Mouse (Mus musculus): ENCODE measurements around the gene Wnt1.

The Wnt1 gene

DNA sequence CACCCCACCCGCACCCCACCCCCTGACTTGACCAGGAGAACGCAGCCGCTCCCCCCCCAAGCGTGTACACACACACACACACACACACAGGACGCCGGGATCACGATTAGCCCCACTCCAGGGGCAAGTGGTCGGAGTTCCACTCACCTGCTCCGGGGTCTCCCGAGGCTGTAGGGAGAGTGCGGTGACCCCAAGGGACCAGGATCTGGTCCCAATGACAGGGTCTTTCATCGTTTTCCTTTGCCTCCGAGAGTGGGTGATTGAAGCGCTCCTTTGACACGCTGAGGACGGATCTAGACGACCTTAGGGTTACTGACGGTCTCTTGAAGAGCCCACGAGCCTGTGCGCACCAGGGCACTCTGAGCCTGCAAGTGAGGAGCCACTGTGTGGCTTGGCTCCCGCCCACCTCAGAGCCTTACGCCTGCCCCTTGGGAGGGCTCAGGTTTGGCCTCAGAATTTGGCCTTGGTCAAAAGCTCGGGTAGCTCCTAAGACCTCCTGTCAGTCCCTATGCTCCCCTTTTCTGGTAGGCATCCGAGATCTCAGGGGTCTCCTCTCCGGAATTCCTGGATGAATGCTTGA, 11.4 kb upstream of the Wnt1 start:
- no peak for DNase-seq (ENCODE audit: low spot score)

DNA sequence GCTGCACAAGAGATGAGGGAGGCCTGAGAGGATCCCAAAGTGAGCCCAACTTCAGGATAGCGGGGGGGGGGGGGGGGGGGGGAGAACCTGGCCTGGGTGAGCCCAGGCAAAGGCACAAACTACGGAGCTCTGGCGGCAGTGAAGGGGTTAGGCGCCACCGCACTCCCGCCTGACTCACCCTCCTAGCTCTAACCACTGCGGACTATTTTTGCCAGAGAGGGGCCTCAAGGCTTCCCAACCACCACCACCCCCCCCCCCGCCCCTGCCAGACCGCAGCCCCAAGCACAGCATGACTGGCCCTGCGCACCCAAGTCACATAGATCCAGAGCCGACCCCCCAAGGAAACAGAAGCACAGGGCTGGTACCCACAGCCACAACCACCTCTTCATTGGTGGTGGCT, 10.9 kb upstream of the Wnt1 start:
- DNase-seq (ENCODE audit: low spot score), result no peak

DNA sequence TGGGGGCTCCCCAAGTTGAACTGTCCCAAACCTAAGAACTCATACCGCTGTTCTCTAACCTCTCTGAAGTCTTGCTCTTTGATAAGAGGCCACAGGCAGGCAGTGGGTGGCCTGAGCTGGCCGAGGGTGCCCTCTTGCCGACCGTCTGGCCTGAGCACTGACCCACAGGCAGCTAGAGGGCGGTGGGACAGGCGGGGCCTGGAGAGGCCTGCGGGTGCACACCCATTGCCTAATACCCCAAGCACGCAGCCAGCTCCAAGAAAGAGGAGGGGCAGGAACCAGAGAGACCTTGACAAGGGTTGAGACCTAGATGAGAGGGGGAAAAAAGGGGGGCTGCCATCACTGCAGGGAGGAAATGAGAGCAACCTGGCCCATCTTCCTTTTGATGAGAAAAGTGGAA, 9.6 kb upstream of the Wnt1 start:
- no peak for DNase-seq (ENCODE audit: low spot score)

DNA sequence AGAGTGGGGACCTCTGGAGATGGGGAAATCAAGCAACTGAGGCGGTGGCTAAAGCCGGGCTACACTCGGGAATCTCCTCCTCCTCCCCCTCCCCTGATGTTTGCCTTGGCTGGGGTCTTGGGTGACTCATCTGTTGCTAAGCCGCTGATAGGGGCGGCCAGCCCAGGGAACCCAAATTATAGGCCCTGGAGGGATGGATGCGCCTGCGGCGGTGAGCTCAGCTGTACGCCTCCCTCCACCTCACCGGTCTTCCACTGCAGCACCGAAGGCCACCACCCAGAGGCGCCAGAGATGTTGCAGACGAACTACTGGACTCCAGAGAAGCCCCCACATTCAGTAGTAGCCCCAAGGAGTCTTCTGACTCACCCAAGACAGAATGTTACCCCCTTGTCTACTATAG, 9.1 kb upstream of the Wnt1 start:
- DNase-seq (ENCODE audit: low spot score), result no peak

DNA sequence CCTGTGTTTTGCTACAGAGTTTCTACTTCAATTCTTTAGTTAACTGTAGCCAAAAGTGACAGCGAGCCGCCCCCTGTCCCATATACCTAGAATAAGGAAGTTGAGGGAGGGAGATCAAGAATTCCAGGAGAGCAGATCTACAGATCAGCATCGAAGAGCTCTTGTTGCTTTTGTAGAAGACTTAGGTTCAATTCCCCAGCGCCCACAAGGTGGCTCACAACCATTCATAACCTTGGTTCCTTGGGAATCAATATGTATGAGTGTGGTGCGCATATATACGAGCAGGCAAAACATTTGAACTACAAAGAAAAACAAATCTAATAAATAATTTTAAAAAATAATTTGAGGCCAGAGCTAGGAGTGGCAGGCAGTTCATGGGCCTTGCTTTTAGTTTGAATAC, 8.5 kb upstream of the Wnt1 start:
- no peak for DNase-seq (ENCODE audit: low spot score)

DNA sequence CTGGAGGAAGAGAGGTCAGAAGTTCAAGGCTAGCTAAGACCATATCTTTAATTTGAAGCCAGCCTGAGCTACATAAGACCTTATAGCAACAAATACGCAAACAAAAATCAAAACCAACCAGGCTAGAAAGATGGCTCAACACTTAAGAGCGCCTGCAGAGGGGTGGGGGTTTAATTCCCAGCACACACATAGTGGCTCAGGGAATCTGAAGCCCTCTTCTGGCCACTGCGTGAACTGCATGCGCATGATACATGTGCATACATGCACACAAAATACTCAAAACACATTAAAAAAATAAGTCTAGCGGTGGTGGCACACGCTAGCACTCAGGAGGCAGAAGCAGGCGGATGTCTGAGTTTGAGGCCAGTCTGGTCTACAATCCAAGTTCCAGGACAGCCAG, 3.9 kb upstream of the Wnt1 start:
- no peak for DNase-seq (ENCODE audit: low spot score)

DNA sequence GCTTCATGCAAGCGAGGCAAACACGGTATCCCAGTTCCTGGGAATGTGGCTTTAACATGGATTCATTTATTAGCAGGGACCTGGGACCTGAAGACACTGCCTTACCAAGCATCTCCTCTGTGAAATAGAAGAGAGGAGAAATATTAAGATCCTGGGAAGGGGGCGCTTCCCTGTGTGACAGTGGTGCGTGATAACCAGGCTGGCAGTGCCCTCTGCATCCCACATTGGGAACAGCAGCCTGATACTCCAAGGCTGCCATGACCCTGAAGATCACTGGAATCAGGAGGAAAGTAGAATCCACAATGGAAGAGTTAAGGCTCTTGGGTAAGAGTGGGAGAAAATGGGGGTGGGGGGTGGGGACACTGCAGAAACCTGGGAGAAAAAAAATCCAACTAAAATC, 1.7 kb upstream of the Wnt1 start:
- no peak for DNase-seq (ENCODE audit: low spot score)

DNA sequence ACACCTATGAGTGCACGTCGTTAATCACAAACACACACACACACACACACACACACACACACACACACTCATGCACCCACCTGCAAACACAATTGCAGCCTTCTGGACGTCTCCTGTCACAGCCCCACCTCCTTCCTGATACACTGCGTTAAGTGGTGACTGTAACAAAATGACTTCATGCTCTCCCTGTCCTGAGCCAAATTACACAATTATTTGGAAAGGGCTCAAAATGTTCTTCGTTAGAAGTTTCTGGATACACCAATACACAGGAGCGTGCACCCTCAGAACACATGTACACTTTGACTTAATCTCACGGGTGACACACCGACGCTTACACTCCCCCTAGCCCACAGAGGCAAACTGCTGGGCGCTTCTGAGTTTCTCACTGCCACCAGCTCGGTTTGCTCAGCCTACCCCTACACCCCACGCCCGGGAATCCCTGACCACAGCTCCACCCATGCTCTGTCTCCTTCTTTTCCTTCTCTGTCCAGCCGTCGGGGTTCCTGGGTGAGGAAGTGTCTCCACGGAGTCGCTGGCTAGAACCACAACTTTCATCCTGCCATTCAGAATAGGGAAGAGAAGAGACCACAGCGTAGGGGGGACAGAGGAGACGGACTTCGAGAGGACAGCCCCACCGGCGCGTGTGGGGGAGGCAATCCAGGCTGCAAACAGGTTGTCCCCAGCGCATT, 541 bp upstream of the Wnt1 start:
- DNase-seq (ENCODE audit: low spot score), result no peak

DNA sequence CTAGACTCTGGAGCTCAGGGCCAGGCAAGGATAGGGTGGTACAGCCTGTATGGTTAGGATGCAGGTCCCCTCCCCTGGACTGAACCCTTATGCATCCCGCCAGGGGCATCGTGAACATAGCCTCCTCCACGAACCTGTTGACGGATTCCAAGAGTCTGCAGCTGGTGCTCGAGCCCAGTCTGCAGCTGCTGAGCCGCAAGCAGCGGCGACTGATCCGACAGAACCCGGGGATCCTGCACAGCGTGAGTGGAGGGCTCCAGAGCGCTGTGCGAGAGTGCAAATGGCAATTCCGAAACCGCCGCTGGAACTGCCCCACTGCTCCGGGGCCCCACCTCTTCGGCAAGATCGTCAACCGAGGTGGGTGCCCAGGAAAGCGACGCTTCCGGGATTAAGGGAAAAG, 1.1 kb downstream of the Wnt1 start:
- no peak for DNase-seq (ENCODE audit: low spot score)

DNA sequence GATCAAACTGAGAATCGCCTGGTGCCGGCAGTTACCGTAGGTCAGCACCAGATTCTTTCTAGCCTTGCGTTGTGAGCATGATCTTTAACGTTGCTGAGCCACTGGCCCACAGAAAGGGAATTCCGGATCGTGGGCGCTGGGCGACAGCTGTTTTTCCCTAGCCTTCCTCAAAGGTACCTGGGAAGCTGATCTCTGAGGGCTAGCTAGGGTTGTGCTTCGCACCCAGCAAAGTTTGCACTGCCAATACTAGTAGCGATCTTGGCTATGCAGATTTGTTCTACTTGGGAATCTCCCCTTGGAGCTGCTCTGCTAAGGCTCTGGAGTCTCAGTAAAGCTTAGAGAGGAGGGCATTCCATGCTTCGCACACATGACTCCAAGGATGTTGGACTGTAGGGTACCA, 1.6 kb downstream of the Wnt1 start:
- no peak for DNase-seq (ENCODE audit: low spot score)

DNA sequence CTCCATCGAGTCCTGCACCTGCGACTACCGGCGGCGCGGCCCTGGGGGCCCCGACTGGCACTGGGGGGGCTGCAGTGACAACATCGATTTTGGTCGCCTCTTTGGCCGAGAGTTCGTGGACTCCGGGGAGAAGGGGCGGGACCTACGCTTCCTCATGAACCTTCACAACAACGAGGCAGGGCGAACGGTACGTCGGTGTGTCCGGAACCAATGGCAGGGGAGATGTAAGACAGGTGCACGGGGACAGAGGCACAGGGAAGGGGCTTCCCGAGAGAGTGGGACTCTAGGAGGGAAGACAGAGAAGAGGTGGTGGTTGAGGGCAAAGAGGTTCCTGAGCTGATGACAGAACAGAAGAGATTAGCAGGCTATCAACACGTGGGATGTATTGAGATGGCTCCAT, 2.1 kb downstream of the Wnt1 start:
- DNase-seq (ENCODE audit: low spot score), result no peak

DNA sequence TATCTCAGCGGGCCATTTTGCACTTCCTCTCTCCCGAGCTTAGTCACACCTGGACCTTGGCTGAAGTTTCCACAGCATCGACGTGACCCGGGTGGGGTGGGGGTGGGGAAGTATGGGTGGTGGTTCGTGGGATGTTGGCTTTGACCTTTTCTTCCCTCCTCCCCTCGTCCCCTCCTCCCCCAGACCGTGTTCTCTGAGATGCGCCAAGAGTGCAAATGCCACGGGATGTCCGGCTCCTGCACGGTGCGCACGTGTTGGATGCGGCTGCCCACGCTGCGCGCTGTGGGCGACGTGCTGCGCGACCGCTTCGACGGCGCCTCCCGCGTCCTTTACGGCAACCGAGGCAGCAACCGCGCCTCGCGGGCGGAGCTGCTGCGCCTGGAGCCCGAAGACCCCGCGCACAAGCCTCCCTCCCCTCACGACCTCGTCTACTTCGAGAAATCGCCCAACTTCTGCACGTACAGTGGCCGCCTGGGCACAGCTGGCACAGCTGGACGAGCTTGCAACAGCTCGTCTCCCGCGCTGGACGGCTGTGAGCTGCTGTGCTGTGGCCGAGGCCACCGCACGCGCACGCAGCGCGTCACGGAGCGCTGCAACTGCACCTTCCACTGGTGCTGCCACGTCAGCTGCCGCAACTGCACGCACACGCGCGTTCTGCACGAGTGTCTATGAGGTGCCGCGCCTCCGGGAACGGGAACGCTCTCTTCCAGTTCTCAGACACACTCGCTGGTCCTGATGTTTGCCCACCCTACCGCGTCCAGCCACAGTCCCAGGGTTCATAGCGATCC, 2.8 kb downstream of the Wnt1 start:
- no peak for DNase-seq (ENCODE audit: low spot score)

DNA sequence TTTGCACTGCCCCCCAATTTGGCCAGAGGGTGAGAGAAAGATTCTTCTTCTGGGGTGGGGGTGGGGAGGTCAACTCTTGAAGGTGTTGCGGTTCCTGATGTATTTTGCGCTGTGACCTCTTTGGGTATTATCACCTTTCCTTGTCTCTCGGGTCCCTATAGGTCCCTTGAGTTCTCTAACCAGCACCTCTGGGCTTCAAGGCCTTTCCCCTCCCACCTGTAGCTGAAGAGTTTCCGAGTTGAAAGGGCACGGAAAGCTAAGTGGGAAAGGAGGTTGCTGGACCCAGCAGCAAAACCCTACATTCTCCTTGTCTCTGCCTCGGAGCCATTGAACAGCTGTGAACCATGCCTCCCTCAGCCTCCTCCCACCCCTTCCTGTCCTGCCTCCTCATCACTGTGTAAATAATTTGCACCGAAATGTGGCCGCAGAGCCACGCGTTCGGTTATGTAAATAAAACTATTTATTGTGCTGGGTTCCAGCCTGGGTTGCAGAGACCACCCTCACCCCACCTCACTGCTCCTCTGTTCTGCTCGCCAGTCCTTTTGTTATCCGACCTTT, 3.6 kb downstream of the Wnt1 start:
- no peak for DNase-seq (ENCODE audit: low spot score)

DNA sequence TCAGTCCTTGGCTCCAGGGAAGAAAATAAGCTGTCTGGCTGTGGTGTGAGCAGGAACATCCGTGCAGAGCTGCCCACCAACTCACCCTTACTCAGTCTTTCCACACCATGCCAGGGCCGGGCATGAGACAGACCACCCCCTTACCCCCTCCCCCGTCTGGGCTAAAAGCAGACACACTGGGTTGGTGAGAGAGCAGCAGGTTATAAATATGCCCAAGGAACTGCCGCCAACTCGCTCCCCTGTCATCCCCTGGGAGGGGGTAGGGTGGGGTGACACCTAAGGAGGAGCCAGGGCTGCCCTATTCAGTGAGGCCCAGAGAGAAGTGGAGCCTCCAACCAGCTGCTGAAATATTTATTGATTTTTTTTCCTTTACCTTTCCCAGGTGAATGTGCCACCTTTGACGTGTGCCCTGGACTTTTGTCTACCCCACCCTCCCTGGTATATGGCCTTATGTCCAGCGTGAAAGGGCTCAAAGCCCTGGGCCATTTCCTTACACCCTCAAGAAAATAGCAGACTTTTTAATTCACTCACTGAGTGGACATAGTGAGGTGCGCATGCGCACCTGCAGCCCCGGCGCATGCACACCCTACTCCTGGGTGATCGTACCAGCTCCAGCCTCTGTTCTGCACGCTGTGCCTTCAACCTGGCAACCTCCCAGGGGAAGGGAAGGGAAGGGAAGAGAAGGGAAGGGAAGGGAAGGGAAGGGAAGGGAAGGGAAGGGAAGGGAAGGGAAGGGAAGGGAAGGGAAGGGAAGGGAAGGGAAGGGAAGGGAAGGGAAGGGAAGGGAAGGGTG, 7.3 kb downstream of the Wnt1 start:
- no peak for DNase-seq (ENCODE audit: low spot score)

DNA sequence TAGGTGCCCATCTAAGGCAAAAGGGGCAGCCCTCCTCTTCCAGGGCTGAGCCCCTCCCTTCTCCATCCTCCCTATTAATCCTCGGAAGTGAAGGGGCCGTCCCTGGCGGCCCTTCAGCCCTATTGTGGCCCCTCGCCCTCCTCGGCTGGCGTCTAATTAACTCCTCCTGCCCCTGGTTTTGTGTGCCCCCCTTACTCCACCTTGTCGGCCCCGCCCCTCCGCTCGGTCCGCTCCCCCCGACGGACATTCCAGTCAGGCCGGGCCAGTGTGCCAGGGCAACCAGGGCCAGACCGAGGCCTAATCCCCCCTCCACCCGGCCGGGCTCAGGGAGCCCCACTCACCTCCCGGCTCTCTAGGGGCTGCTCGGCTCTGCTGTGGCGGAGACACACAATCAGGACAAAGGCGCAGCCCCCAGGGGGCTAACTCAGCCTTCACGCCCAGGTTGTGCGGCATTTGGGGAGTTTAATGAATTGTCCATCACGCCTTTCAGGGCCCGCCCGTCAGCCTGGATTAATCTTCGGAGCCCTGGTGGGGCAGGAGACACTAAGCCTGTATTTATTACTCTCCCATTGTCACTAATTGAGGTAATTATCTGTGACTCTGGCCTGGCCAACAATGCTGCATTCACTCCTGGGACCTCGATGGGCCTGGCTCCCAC, 8.3 kb downstream of the Wnt1 start:
- peak; percentile 35 for DNase-seq (ENCODE audit: low spot score)

DNA sequence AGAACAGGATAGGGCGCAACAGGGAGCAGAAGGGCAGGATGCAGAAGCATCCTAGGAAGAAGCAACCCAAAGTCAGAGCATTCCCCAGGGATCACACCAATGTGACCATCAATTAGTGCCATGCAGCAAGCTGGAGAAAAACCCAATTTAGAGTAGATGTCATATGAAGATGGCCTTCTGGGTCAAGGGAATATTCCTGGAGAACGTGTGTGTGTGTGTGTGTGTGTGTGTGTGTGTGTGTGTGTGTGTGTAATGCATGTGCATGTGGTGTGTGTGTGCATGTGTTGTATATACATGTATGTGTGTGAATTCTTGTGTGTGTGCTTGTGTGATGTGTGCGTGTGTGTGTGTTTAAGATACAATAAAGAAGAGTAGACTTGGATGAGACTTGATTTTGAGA, 9.2 kb downstream of the Wnt1 start:
- no peak for DNase-seq (ENCODE audit: low spot score)

DNA sequence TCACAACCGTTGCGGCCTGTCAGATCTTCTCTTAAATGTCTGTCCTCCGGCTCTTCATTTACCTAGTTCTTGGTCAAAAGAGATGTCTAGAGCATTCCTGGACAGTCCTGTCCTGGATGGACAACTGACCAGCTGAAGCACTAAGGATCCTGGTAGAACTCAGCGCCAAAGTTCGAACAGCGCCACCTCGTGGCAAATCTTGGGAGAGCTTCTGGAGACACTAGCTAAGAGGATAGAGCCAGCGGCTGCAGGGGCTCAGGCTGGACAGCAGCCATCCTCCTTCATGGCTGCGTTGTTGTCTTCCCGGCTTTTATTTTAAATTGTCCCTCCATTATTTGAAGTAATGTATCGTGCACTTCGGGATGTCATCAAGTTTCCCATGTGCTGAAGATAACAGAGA, 9.7 kb downstream of the Wnt1 start:
- DNase-seq (ENCODE audit: low spot score), result peak; percentile 72

DNA sequence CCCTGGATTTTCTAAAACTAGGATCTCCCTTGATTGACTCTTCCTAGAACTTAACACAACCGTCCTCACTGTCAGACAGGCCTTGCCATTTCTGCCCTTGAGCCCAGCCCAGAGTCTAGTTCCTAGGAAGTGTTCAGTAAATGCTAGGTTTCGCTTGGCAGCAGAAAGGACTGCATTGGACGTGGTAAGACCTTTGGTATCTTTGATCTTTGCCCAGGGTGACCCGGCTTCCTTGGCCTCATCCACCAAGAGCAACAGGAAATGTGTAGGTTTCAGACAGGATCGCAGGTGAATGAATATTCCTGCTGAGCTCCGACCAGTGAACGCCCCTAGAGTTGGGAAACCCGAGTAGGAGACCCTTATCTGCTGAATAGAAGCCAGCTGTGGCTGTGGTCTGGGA, 13.3 kb downstream of the Wnt1 start:
- no peak for DNase-seq (ENCODE audit: low spot score)

DNA sequence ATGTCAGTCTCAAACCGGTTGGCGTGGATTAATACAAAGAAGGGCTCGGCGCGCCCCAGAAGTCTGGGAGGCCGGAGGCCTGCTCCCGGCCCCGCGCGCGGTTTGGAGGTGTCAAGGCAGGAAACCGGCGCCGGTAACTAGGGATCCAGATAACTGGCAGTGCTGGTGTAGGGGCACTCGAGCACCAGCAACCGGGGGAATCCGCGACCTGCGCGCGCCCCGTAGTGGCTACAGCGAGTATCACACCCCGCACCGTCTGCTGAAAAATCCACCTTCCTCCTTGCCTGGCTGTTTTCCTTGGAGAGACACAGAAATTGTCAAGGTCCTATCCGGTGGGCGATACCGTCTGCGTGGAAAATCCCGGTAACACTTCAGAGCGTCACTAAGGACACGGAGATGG, 14.4 kb downstream of the Wnt1 start:
- DNase-seq (ENCODE audit: low spot score), result peak; percentile 73

DNA sequence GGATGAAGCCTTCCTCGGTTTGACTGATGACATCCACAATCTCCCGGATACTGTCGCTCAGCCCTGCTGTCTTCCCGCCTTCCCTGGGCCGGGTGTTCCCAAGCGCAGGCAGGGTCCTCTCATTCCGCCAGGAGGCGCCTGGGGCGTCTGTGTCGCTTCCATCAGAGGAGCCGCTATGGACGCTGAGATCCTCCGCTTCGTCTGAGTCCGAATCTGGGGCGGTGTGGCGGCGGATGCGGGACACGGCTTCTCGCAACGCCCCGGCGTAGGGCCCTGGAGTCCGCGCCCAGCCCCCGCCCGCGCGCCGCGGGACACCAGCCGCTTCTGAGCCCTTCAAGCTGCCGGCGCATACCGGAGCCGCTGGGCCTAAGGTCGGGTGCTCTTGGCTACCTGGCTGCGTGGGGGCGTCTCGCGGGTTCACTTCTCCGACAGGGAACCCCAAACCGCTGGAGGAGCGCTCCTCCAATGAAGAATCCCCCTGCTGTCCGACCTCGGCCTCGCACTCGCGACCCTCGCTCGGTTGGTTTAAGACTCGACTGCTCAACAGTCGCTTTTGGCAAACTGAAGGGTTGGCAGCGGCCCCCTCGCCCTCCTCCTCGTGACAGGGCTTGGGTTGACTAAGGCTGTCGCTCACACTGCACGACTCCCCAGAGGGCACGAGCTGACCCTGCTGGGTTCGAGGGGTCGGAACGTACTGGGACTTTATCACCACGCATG, 15.8 kb downstream of the Wnt1 start:
- DNase-seq (ENCODE audit: low spot score), result peak; percentile 48

Data from yolk sac, embryonic 10.5 days (tissue).